Mouse (Mus musculus): ENCODE data around the gene Myrfl.

Gene Myrfl

DNA sequence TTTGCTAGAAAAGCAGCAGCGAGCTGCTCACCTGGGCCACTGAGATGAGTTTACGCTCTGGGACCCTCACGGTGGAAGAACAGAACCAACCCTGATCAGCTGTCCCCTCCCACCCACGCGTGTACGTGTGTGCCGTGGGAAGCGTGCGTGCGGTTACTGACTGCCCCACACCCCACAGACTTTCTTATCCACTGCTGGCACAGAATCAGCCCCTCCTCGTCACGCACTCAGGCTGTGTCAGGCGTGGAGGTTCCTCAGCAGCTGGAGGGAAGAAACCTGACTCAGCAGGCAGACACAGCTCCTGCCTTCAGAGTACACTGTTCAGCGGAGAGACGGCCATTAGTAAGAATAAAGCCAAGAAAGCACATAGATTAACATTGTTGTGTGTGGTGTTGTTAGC is 86.0 kb downstream of the Myrfl start:
- peak; percentile 33 for DNase-seq

DNA sequence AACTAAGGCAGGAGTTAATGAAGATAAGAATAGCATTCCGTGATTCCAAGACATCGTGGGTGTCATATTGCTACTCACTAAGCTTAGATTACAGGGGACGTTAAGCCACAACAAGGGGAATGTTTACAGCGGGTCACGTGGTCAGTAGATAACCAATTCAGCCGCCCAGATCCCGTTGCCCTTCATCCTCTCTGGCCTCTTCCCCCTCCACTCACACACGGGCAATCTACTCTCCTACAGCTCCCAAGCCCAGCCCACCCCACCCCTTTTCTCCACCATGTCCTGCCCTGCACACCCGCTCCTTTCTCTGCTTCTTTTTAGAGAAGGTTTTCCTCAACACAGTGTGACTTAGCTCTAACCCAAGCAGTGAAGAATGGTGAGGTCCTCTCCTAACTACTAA is 87.3 kb downstream of the Myrfl start:
- DNase-seq: no peak

DNA sequence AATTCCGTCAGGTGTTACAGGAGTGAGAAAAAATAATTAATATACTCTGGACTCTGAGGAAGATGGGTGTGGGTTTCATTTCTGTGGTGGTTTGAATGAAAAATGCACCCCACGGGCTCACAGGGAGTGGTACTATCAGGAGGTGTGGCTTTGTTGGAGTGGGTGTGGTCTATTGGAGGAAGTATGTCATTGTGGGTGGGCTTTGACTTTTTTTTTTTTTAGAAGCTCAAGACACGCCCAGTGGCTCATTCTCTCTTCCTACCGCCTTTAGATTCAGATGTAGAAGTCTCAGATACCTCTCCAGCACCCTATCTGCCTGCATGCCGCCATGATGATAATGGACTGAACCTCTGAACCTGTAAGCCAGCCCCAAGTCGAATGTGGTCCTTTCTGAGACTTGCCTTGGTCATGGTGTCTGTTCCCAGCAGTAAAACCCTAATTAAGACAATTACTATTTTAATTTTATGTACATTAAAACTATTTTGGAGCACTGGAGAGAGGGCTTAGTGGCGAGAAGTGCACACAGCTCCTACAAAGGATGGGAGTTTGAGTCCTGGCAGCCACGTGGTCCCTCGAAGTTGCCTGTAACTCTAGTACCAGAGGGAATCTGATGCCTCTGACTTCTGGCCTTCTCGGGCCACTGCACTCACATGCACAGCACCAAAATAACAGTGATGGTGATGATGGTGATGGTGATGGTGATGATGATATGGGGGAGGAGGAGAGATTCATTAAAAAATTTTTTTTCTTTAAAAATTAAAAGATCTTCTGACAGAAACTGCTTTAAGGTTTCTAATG is 88.0 kb downstream of the Myrfl start:
- DNase-seq: no peak

DNA sequence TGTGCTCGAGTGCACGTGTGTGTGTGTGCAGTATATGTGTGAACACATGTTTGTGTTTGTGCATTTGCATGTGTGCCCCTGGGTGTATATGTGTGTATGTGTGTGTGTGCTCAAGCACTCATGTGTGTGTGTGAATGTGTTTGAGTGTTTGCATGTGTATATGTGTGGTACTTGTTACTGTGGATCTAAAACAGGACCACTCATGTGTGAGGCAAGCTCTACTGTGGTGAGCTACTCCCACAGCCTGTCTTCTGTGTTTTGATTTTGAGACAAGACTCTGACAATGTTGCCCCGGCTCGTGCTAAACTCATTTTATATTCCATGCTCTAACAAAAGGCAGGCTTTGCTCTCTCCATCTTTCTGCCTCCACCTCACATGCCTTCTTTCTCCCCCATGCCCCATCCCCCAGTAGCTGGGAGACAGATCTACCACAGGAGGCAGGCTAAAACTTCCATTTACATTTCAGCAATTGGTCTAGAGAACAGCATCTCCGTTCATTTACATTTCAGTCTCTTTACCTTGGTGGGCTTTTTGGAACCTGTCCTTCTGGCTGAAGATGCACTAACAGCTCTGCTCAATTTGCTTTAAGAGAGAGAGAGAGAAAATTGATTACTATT is 94.4 kb downstream of the Myrfl start:
- no peak for DNase-seq

DNA sequence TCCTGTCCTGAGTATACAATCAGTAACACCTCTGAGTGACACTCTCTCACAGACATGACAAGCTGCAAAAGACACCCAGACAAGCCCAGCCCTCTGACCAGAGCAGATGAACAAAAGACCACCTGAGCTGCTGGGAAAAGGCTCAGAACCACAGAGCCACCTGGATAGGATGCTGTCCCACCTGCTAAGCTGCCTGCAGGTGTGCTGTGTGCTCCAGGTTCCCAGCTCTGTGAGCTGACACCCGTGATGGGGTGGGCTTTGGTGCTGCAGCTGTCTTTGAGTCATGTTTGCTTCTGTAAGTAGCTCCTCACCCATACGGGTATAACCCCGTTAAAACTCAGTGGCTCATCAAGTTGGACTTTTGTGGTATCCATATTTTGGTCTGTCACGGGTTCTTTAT is 95.4 kb downstream of the Myrfl start:
- no peak for DNase-seq

DNA sequence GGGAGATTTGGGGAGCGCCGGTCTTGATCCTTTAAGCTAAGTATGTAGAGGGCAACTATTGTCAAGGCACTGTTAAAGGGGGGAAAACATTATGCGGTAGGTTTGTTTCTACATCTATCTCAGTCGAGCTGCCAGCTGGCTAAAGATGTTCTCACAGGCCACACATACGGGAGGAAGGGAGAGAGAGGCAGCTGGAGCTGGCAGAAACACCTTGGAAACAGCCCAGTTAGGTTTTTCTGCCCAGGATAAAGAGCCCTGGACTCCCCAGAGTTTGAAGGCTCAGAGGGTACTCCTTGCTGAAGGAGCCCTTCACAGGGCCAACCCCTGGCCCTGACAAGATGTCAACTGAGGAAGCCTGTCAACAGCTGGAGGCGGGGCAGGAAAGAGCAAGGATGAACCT is 100.7 kb downstream of the Myrfl start:
- no peak for DNase-seq

DNA sequence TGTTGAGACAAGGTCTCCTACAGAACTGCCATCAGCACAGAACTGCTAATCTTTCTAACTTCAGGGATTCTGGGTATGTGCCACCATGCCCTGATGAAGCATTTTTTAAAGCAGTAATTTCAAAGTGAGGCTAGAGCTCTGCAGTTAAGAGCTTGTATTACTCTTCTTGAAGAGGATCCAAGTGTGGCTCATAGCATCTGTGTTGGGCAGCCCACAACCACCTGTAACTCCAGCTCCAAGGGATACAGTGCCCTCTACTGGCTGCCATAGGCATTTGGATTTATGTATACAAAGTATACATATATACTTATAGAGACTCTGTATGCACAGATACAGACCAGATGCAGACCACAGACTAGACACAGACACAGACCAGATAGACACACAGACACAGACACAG is 107.6 kb downstream of the Myrfl start:
- peak; percentile 54 for DNase-seq

DNA sequence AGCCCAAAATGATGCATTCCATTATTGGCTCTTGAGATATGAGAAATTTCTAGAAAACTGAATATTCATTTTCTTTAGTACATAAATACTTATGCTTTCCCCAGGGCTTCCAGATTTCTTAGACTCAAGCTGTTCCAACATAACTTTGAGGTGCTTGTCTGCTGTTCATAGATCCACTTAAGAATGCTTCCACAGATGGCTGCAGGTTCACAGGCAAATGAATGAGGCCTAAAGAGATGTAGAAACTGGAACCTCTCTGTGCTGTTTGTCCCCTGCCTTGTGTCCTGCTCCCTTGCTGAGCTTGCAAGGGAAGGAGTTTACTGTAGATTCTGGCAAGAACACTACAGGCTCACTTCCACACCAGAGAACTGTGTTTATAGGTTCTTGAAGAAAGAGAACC is 108.3 kb downstream of the Myrfl start:
- no peak for DNase-seq

DNA sequence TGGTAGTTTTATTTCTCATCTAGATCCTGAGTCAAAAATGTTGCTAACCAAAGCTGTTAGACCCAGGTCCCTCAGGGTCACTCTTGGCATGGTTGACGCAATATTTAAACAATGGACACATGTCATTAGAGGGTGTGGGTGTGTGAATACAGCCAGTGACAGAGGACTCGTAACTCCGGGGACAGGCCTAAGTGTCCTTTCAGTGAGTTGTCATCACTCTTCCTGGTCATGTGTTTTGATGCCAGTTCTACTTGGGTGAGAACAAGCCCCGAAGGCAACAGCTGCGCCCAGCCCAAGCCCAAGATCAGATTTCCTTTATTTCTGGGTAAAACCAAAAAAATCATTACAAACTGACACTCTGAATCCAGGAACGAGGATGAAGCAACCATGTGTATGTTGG is 112.6 kb downstream of the Myrfl start:
- DNase-seq: no peak

DNA sequence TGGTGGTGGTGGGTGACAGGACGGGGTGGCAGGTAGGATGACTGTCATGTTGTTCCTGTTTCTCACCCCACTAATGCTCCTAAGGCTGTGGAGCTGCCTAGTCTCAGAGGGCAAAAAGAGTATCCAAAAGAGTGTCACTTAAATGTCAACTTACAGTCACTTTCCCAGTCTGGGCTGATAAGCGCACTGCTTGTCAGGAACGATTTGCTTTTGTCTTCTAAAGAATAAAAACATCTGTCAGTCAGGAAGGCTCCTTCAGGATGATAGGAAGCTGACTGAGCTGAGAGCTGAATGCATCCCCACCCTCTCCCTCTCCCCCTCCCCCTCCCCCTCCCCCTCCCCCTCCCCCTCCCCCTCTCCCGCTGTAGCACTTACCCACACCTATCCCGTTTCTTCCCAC is 113.7 kb downstream of the Myrfl start:
- no peak for DNase-seq

DNA sequence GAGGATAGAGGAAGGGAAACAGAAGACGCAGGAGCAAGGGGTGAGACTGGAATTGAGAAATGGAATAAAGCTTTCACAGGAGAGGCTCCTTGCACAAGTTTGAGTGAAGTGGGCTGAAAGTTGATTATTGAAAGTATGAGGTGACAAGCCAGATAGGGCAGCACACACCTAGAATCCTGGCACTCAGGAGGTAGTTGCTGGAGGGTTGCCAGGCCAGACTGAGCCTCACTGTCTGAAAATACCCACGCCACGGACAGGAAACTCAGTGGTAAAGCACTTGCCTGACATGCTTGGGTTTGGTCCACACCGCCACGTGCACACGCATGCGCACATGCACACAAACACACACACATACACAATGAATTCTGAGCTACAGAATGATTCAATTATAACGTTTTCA is 118.8 kb downstream of the Myrfl start:
- DNase-seq: no peak

DNA sequence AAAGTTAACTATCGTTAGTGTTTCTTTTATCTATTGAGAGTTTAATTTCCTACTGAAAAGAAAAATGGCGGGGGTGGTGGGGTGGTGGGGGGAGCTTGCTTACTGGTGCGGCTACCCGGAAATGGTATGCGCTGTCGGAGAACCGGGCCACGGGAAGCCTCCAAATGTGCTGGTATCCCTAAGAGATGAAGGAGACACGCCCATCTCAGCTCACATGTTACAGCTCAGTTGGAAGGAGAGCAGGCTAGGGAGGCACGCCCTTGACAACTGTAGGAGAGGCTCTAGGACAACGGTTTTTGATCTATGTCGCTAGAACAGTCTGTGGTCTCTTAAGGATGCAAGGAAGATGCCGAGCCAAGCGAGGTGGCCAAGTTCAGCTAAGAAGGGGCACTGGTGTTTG is 119.9 kb downstream of the Myrfl start:
- no peak for DNase-seq

DNA sequence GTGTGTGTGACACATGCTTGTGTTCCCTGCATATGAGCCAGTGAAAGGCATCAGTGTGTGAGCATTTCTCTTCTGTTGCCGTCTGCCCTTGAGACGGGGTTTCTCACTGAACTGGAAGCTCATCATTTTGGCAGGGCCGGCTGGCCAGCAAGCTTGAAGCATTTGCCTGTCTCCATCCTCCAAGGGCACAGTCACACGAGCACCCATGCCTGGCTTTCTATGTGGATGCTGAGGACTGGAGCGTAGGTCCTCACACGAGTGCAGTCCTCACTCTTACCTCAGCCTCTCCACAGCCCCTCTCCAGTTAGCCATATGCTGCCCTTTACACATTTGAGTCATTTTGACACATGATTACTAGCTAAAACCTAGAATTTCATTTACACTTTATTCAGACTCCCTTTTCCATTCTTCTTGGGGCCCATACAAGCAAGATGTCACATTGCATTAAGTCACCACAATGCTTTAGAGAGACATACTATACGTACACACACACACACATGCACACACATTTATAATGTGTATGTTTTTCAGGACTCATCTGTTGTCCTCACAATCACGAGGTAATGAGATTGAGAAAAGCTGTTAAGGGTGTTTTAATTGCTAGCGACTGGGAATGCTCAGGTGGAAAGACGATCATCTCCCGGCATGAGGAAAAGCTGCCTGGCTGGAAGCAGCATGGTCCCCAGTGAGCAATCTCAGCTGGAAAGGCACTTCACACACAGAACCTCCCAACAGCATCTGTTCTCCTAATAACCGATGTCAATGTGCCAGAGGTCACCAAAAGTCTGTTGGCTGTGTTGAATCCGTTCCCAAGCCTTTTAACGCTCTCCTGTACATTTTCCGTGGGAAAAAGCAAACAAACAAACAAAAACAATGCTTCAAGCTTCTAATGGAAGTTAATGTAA is 122.6 kb downstream of the Myrfl start:
- DNase-seq: no peak

DNA sequence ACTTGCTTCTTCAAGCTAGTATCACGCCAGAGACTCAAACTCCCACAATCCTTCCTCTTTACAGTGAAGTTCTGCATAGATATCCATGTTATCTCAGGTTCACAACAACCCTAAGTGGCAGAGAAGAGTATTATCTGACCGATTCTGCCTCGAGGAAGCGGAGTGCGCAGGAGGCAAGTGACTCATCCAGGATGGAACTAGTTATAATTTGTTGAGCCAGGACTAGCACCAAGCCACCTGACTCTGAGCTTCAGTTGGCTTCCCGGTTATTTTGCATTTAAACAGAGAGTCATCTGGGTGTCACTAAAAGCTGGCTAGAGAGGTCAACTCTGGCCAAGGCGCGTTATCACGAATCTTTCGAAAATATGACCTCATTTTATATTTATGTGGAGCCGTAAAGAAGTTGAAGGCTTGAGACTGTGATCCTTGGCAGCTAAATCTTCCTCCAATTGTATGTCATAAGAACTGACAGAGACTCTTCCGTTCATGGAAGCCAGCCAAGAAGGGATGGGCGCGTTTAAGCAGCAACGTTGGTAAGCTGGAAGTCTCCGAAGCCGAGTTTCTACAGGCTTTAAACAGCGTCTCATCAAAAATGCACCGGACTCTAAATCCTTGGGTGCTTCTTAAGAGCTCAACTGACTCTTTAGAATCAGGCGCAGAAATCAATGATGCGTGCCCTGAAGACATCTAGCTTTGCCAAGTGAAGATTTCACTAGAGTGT is 125.3 kb downstream of the Myrfl start:
- no peak for DNase-seq

DNA sequence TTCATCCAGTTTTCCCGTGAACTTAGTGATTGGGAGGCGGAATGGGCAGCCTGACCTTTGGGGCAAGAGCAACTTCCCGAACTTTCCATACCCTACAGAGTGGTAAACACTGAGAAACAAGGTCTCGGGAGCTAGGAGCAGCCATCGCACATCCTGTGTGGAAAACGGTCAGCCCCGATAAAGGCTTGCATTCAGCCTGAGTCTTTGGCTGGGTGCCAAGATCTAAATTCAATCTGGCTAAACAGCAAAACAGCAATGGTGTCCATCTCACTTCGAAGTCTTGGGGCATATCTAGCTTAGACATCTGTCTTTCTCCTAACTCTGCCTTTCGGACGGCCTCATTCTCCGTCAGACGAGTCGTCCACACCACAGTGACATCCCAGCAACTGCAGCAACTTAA is 128.1 kb downstream of the Myrfl start:
- DNase-seq: no peak

DNA sequence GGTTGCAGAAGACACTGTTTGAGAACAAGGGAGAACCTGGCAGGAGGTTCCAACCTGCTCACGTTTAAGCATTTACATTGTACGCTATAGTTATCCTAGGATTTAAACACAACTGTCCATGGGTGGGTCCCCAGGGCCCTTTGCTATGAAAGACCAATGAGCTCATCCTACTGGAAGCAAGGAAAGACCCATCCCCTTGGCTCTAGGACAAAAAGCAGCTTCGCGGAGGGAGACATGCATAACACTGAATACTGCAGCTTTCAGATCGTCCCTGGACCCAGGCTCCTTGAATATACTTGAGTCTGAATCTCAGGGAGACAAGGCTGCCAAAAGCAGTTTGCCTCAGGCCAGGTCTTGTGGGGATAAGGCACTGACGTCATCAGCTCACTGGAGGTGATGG is 130.2 kb downstream of the Myrfl start:
- no peak for DNase-seq

DNA sequence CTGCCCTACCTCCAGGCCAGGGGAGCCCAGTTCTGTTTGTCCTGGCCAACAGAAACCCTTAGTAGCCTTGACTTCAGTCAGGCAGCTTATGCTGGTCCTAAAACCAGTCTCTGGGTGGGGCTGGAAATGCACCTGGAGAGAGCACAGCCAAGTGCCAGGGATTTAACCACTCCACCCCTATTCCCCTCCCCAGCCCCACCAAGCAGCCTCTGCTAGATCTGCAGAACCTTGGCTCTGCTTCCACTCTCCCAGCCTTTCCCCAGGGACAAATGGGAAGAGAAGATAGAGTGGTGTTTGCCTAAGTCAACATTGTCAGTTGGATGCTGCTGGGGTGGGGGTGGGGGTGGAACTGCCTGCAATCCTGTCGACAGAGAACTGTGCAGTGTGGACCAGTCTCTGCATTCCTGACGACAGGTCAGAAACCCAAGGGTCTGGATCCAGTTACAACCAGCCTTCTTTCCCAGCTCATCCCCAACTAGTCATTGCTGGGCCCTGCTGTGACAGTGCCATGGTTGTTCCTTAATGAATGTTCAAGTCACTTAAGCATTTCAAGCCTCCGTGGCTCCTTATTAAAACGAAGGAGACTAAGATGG is 135.1 kb downstream of the Myrfl start:
- no peak for DNase-seq

DNA sequence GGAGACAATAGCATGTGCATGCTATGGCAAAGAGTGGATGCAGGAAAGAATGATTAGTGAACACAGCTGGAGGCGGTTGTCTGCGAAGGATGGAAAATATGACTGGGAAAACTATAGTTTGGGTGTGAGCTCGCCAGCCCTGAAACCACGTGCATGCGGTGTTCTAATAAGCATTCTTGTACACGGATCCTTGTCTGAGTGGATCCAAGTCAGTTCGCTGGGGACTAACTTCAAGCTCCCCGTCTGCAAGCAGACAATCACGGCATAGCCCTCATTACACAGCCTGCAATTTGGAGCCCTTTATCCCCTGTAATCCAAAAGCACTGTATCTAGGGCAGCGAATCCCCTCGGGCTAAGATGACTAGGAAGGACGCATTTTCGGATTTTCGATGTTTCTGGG is 136.2 kb downstream of the Myrfl start:
- DNase-seq: no peak

DNA sequence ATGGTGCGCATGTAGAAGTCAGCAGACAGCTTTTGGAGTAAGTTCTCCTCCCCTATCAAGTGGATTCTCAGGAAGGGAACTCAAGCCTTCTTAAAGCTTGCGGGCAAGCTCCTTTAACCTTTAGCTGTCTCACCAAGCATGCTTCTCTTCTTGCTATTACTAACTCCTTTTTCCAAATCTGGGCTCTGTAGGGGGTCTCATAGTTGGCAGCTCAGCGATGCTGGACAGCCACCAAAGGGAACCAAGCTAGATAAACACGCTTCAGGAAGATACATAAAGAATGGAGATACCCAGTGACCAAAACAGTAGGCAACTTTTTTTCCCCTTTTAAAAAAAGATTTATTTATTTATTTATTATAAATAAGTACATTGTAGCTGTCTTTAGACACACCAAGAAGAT is 136.9 kb downstream of the Myrfl start:
- DNase-seq: no peak

DNA sequence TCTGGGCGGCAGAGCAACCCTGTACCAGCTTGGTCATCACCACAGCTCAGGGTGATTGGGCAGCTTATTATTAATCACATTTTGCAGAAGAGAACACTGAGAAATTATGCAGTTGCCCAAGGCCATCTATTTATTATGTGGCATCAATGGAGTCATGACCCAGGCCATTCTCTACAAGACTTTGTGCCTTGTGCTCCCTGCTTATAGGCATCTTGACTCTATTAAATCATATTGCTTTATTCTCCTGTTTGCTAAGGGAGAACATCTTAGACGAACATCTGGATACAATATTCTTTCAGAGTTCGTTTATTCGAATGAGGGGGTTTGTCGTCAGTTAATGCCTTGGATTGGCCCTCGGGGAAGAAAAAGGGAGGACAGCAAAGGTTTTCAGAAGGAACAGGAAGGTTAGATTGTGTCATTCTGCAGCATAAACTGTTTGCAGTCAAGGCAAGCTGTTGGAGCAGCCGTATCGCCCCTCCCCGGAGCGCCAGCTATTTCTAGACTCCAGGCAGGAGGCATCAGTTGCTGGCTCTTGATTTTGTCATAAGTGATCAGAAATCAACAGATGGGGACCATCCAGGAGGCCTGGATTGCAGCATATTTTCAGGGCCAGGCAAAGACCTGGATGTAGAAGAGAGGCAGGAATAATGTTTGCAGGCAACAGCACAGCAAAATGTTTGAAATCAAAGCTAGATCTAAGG is 140.7 kb downstream of the Myrfl start:
- no peak for DNase-seq

DNA sequence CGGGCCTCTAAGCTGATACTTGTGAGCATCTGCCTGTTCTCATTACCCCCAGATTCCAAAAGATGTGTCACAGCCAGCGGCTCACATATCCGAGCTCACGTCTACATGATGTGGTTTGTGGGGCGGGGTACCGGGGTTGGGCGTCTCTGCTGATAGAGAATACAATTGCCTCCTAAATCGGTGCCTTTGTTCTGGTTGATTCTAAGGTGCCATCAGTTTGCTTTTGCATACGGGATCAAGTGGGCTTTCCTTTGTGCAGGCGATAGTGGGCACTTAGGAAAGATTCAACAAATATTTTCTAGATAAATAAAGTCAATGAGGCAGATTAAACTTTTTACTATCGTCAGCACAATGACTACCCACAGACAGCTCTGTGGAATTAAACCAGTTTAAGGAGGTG is 141.8 kb downstream of the Myrfl start:
- DNase-seq: no peak

DNA sequence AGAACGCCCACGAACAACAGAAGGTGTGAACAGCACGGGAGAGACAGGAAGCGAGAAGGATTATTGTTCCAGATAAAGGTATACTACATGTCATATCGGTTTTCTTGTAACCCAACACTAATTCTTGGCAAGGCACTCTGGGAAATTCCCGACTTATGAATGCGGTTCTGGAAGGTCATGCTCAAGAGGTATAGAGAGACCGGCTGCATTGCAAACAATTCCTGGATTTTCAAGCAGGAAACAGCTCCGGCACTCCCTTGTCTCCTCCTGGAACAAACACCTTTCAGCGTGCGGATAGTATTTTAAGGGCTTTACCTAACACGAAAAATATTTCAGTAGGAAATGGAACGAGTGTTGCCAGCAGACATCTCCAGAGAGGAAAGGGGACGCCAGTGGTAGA is 145.8 kb downstream of the Myrfl start:
- DNase-seq: no peak
